Mouse (Mus musculus) cerebellum, postnatal 10 days (tissue): ENCODE measurements around the gene Atp13a1.

Experiments
- DNase-seq, 2 experiments: peaks; one replicate each; pipeline ENCODE4 v3.0.0; 2021; ENCODE audit warnings: mixed read lengths in 2 of 2

The Atp13a1 gene

DNA sequence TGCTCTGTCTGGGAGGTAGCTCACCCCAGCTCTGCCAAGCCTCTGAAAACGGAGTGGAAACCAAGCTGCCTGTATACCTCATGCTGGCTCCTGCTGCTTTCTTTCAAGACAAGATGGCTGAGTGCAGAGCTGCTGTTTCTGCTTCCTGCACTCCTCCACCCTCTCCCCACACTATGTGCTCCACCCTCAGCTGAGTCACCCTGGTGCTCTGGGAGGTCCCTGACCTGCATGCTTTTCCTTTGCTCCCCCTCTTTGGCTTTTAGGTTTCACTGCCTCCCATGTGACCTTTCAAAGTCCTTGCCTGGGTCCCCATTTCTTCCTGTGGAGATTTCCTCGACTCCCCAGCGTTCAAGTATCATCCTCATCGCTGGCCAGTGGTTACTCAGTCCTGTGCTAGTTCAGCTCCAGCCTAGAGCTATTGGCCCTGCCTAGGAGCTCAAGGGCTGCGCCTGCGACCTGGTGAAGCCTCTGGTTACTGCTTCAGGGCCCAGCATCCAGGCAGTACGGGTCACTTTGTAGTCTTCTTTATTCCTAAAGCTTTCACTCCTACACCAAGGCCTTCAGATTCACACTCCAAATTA lies 60.1 kb downstream of the Atp13a1 start:
- no peak for DNase-seq

DNA sequence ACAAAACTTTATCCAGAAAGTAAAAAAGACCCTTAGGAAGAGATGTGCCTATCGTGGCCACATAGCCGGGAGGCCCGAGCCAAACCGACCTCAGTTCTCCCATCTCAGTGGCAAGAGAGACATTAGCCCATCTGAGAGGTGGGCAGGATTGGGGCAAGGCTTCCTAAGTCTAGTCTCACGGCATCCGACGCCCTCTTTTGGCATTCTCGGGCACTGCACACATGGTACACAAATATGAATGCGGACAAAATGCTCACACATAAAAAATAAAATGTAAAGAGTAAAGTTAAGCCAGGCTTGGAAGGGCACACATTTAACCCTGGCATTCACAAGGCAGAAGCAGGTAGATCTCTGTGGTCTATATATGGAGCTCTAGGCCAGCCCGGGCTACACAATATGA lies 62.9 kb downstream of the Atp13a1 start:
- DNase-seq, result no peak
